Mouse (Mus musculus) neural tube, embryonic 11.5 days (tissue): Measurements from ENCODE around the gene Pld2. TPM values are rescaled to one million over a fixed set of nuclear protein-coding genes. Genes with fewer than 3 reads are reported as not detected.
A peak's percentile ranks its signal among the peaks of the same experiment; 100 is the strongest.

Experiments used
- ATAC-seq: fragments of 200-750 bp; cut with Nextera tagmentation; 2 replicates; pipeline ENCODE4 v1.8.0; 2017; ENCODE audit warnings: moderate number of reproducible peaks, mild to moderate bottlenecking, moderate TSS enrichment, moderate library complexity; ENCODE audit not compliant: insufficient read depth, low FRiP score, low TSS enrichment
- DNase-seq: peaks from one replicate; pipeline ENCODE4 v3.0.0-alpha.2; 2015; ENCODE audit warnings: low spot score
- H3K27ac ChIP-seq: fragments of 300-500 bp; sonication (generic); 2 replicates; pipeline ENCODE4 v1.5.1; 2014; ENCODE audit warnings: low read depth, mild to moderate bottlenecking, low read length
- H3K27me3 ChIP-seq: fragments of 300-500 bp; sonication (generic); 2 replicates; pipeline ENCODE4 v1.6.1; 2014; ENCODE audit warnings: mild to moderate bottlenecking, low read length, mixed read lengths; ENCODE audit not compliant: control insufficient read depth, insufficient read depth
- H3K36me3 ChIP-seq: fragments of 300-500 bp; sonication (generic); 2 replicates; pipeline ENCODE4 v1.6.1; 2014; ENCODE audit warnings: mild to moderate bottlenecking, low read length, moderate library complexity, mixed read lengths; ENCODE audit not compliant: control insufficient read depth, insufficient read depth
- H3K4me1 ChIP-seq: fragments of 300-500 bp; sonication (generic); 2 replicates; pipeline ENCODE4 v1.6.1; 2014; ENCODE audit warnings: low read length, mixed read lengths; ENCODE audit not compliant: control insufficient read depth, insufficient read depth
- H3K4me2 ChIP-seq: fragments of 300-500 bp; sonication (generic); 2 replicates; pipeline ENCODE4 v1.6.1; 2014; ENCODE audit warnings: low read depth, mild to moderate bottlenecking, moderate library complexity
- H3K4me3 ChIP-seq: fragments of 300-500 bp; sonication (generic); 2 replicates; pipeline ENCODE4 v1.5.1; 2014; ENCODE audit warnings: low read depth, low read length
- H3K9ac ChIP-seq: fragments of 300-500 bp; sonication (generic); 2 replicates; pipeline ENCODE4 v1.6.1; 2014; ENCODE audit warnings: mild to moderate bottlenecking, low read length
- H3K9me3 ChIP-seq: fragments of 300-500 bp; sonication (generic); 2 replicates; pipeline ENCODE4 v1.6.1; 2016; ENCODE audit warnings: low read length; ENCODE audit not compliant: control insufficient read depth
- WGBS: fragments of 180-500 bp; shearing (Covaris S2); extraction: QIAGEN DNeasy Blood & Tissue Kit; methylation state at CpG from one replicate; pipeline ENCODE4 v1.1.7; 2014; 5-methylcytosine and 5-hydroxymethylcytosine counted together
- polyA plus RNA-seq: library from polyadenylated mRNA; unstranded; fragments of >200 nt; fragmentation: Nextera tagmentation; extraction: Ambion mirVana; gene quantifications from 2 replicates; pipeline ENCODE4 v1.2.1, GENCODE M21; 2014

The Pld2 gene
- polyA plus RNA-seq, 1 experiment from 2014 or later, result 2.9 TPM

GRCm38 (mm10) chr11:70586954-70587353, 47.1 kb downstream of the Pld2 start:
- WGBS, result 84% methylated on average over 5 of the region's 5 CpGs
- no peaks in the 10 kb centered on the region for H3K36me3 ChIP-seq
- H3K27me3 ChIP-seq, result no peaks in the 10 kb centered on the region
- no peak for ATAC-seq
- H3K27ac ChIP-seq, result no peak overlapping the region
- H3K9ac ChIP-seq, result no peak overlapping the region
- no peaks in the 10 kb centered on the region for H3K9me3 ChIP-seq
- no peak overlapping the region for H3K4me3 ChIP-seq
- no peak for DNase-seq
- no peak overlapping the region for H3K4me2 ChIP-seq
- H3K4me1 ChIP-seq, result peaks cover 7% of the 10 kb centered on the region; the same call in 1 of the 2 replicates

DNA sequence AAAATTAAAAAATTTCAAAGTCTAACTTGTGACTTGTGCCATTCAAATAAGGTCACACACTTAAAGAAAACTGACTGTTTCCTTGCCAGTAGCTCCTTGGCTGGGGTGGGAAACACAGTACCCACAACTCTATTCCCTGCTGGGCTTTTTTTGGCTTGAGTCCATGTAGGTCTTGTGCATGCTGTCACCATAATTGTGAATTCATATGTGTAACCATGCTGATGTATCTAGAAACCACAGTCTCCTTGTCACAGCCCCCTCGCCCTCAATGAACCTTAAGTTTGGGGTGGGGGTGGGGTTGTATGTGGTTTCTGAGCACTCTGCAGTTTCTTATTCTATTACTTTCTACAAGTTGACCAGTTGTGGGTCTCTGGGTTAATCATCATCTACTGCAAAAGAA, 51.9 kb downstream of the Pld2 start:
- Histone ChIP-seq H3K4me3 (no peak overlapping the region), H3K9me3 (no peaks in the 10 kb centered on the region), H3K4me1 (no peaks in the 10 kb centered on the region), H3K9ac (no peak overlapping the region), H3K4me2 (no peak overlapping the region), H3K27me3 (no peaks in the 10 kb centered on the region), H3K36me3 (no peaks in the 10 kb centered on the region), H3K27ac (no peak overlapping the region)
- DNase-seq (no peak), ATAC-seq (no peak)
- 91% methylated on average over 1 of the region's 1 CpGs for WGBS

DNA sequence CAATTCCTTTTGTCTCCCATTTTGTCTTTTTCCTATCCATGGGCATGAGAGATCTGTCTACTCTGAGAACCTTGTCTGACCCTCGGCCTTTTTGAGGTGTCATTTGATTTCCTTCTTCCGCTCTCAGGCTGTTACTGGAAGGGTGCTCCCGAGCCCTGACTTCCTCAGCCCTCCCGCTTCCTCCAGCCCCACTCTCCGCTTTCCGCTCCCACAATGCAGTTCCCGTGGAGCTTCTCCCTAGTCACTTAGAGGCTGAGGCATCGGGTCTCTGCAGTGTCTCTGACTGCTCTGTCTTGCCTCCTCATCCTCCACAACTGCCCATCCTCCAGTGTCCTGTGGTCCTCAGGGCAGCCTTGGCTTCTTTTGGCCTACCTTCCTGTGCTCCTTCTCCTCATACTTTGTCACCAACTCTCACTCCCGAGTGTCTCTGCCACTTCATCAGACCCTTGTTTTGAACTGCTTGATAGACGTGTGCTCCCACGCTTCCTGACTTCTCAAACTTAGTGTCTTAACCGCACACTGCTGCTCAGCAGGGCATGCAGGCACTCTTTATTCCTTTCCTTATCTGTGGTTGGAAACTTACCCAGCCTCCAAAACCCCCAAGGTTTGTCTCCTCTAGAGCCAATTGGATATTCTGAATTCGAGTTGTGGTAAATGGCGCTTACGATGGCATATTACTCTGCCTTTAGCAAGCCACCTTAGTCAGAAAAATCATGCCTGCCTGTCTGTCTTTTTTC, 54.6 kb downstream of the Pld2 start:
- DNase-seq, result no peak
- Histone ChIP-seq H3K4me2 (no peak overlapping the region), H3K9ac (no peak overlapping the region), H3K9me3 (no peaks in the 10 kb centered on the region), H3K27ac (no peak overlapping the region), H3K36me3 (no peaks in the 10 kb centered on the region; the same call in none of the 2 replicates), H3K27me3 (no peaks in the 10 kb centered on the region), H3K4me3 (no peak overlapping the region), H3K4me1 (no peaks in the 10 kb centered on the region)
- 85% methylated on average over 15 of the region's 15 CpGs for WGBS
- ATAC-seq, result no peak

DNA sequence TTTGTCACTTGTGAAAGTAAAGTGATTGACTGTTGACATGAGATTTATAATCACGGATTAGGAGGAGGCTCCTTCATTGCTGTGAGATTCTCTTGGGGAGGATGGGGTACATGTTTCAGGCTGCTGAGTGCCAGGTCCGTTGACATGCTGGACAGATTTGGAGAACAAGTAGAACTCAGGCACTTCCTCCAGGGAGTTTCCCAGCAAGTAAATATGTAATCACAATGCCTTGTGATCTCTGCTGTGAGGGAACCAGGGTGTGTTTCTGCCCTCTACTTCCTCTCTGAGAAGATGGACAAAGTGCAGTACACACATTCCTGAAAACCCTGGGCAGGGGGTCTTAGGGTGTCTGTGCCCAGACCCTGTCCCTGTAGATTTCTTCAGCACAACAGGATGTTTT, 55.8 kb downstream of the Pld2 start:
- Histone ChIP-seq H3K4me2 (no peak overlapping the region), H3K36me3 (no peaks in the 10 kb centered on the region; the same call in none of the 2 replicates), H3K4me3 (no peak overlapping the region), H3K9me3 (no peaks in the 10 kb centered on the region), H3K4me1 (no peaks in the 10 kb centered on the region), H3K9ac (no peak overlapping the region), H3K27me3 (no peaks in the 10 kb centered on the region), H3K27ac (no peak overlapping the region)
- WGBS, result 85% methylated on average over 2 of the region's 2 CpGs
- ATAC-seq, result no peak
- DNase-seq, result no peak

DNA sequence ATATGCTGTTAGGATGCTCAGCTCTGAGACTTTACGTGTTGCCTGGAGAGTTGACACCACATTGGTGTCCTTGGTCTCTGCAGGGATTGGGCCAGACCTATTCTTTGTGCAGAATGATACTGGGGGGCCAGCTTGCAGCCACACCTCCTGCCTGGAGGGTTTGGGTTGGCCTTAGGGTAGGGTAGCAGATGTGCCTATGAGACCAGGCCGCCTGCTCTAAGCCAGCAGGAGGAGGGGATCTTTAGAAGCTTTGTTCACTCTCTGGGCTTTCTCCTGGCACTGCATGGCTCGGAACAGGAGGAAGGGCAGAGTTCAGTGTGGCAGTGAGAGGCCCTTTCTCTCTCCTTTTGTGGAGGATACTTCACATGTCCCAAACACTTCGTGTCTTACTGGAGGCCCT, 56.2 kb downstream of the Pld2 start:
- DNase-seq, result no peak
- no peak for ATAC-seq
- WGBS, result 60% methylated on average over 4 of the region's 4 CpGs
- no peak overlapping the region for H3K4me3 ChIP-seq
- no peak overlapping the region for H3K27ac ChIP-seq
- no peaks in the 10 kb centered on the region; the same call in none of the 2 replicates for H3K36me3 ChIP-seq
- H3K9ac ChIP-seq, result no peak overlapping the region
- H3K27me3 ChIP-seq, result no peaks in the 10 kb centered on the region
- H3K9me3 ChIP-seq, result no peaks in the 10 kb centered on the region
- no peak overlapping the region for H3K4me2 ChIP-seq
- H3K4me1 ChIP-seq, result no peaks in the 10 kb centered on the region

DNA sequence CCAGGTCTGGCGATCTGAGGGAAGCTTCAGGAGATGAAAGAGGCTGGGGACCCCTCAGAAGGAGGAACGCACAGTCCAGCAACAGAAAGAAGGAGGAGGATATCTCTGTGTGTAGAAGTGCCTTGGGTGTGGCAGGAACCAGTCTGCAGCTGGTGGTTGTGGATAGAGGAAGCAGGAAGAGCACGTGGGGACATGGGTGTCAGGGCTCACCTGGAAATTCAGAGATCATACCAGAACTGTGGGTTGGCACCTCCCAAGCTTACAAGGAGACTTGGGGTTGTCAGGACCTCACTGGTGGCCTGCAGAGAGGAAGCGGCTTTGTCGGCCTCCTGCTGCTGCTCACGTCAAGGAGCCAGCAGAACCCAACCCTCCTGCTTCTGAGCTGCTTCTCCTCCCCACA, 57.4 kb downstream of the Pld2 start:
- ATAC-seq, result no peak
- H3K9me3 ChIP-seq, result no peaks in the 10 kb centered on the region
- H3K4me2 ChIP-seq, result no peak overlapping the region
- 82% methylated on average over 6 of the region's 6 CpGs for WGBS
- no peaks in the 10 kb centered on the region for H3K27me3 ChIP-seq
- no peaks in the 10 kb centered on the region; the same call in none of the 2 replicates for H3K36me3 ChIP-seq
- no peak overlapping the region for H3K27ac ChIP-seq
- H3K4me1 ChIP-seq, result no peaks in the 10 kb centered on the region
- no peak overlapping the region for H3K9ac ChIP-seq
- H3K4me3 ChIP-seq, result no peak overlapping the region
- DNase-seq, result no peak

DNA sequence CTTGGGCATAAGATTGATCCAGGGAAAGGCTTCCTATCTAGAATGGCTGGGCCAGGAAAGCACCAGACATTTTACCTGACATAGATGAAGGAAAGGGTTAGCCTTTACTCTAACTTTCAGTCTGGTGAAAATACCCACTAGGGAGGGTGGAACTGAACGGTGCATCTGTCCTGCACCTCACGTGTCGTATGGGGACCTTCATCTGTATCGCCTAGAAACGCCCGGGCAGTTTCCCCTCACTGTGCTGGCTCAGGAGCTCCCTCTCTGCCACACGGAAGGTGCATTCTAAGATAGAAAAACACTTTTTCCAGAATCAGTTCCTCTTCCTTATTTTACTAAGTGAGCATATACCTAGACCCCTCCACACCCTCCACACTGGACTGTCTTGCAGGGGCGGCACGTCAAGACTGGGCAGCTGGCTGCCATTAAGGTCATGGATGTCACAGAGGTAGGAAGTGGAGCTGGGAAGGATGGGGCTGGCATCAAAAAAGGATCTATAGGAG, 58.6 kb downstream of the Pld2 start:
- H3K36me3 ChIP-seq, result peaks cover 1% of the 10 kb centered on the region
- no peaks in the 10 kb centered on the region for H3K27me3 ChIP-seq
- DNase-seq (no peak), ATAC-seq (no peak)
- no peaks in the 10 kb centered on the region for H3K4me1 ChIP-seq
- no peak overlapping the region for H3K9ac ChIP-seq
- WGBS, result 90% methylated on average over 9 of the region's 9 CpGs
- no peak overlapping the region for H3K4me2 ChIP-seq
- no peak overlapping the region for H3K27ac ChIP-seq
- H3K9me3 ChIP-seq, result no peaks in the 10 kb centered on the region
- H3K4me3 ChIP-seq, result no peak overlapping the region

- no peaks in the 10 kb centered on the region for H3K27me3 ChIP-seq
- DNase-seq (peak; percentile 76), ATAC-seq (no peak)
- WGBS, result 64% methylated on average over 14 of the region's 14 CpGs
- H3K4me3 ChIP-seq, result no peak overlapping the region
- no peaks in the 10 kb centered on the region for H3K4me1 ChIP-seq
- no peaks in the 10 kb centered on the region for H3K9me3 ChIP-seq
- H3K9ac ChIP-seq, result no peak overlapping the region
- H3K27ac ChIP-seq, result no peak overlapping the region
- H3K4me2 ChIP-seq, result no peak overlapping the region
- H3K36me3 ChIP-seq, result peaks cover 18% of the 10 kb centered on the region
Measured at GRCm38 (mm10) chr11:70605024-70605566, 65.2 kb downstream of the Pld2 start.

- H3K9ac ChIP-seq, result no peak overlapping the region
- DNase-seq, result no peak
- H3K4me1 ChIP-seq, result no peaks in the 10 kb centered on the region
- peaks cover 21% of the 10 kb centered on the region for H3K36me3 ChIP-seq
- no peaks in the 10 kb centered on the region for H3K9me3 ChIP-seq
- H3K4me3 ChIP-seq, result no peak overlapping the region
- H3K27ac ChIP-seq, result no peak overlapping the region
- H3K4me2 ChIP-seq, result no peak overlapping the region
- H3K27me3 ChIP-seq, result no peaks in the 10 kb centered on the region
- ATAC-seq, result no peak
- WGBS, result 70% methylated on average over 12 of the region's 12 CpGs
Measured at GRCm38 (mm10) chr11:70606717-70607116, 66.9 kb downstream of the Pld2 start.
